Mouse (Mus musculus) cerebellum, adult 11-12 months (tissue): ENCODE results near the gene Ppp1r3c.

Source experiments
- DNase-seq: peaks from one replicate; pipeline ENCODE4 v3.0.0; 2022

Gene Ppp1r3c

GRCm38 (mm10) chr19:36716221-36716620 is 20.2 kb downstream of the Ppp1r3c start:
- DNase-seq: no peak

DNA sequence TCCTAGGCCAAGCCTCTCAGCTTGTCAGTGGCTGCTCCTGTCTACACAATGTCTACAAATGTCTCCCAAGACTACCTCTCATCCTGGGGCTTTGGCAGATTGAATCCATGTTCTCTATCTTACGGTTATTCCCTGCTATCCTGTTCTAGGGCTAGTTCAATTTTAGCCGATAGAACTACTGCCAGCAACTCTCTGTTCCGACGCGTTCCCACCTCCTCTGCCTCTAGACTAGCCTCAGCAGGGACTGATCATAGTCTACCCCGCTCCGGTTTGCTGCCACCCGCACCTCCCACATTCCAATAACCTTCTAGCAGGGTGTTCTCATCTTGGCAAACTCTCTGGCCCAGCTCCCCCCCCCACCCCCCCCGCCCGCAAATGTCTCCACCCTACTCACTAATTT is 20.9 kb downstream of the Ppp1r3c start:
- DNase-seq: no peak

- DNase-seq: no peak
Observed at GRCm38 (mm10) chr19:36714492-36714891, 22.0 kb downstream of the Ppp1r3c start.

- DNase-seq: no peak
Observed at GRCm38 (mm10) chr19:36713092-36713491, 23.4 kb downstream of the Ppp1r3c start.

- DNase-seq: no peak
Observed at GRCm38 (mm10) chr19:36706195-36706594, 30.3 kb downstream of the Ppp1r3c start.

DNA sequence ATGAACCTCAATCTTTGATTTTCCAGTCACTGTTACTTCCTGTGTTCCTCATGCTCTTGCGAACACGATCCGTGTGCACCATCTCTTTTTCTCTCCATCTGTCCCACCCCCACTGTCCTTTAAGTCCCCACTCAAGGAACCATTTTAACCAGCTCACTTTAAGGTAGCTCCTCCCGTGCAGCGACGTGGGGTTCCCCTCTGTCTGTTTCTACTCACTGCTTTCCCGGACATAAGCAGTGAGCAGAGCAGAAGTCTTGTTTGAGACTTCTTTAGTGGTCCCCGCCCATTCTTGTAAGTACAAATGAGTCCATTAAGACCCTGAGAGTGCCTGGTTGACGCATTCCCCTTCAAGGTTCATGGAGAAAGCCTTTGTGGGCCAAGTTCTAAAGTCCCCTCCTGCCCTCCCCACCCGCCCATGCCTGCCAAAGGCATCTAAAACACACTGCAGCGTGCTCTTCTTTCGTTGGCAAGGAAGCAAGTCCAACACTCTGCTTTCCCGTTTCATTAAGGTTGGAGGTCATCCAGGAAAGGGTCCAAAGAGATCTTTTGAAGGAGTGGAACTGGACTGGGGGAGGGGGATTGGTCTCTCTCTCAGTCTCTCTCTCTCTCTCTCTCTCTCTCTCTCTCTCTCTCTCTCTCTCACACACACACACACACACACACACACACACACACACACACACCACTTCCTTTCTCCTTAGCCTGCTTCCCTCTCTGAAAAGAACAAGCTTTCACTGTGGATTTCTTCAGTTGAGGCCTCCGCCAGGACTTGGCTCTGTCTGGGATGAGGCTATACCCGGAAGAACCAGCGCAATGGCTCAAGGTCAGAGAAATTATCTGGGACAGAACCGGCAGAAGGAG is 30.9 kb downstream of the Ppp1r3c start:
- no peak for DNase-seq

- no peak for DNase-seq
Observed at GRCm38 (mm10) chr19:36704763-36705162, 31.7 kb downstream of the Ppp1r3c start.

DNA sequence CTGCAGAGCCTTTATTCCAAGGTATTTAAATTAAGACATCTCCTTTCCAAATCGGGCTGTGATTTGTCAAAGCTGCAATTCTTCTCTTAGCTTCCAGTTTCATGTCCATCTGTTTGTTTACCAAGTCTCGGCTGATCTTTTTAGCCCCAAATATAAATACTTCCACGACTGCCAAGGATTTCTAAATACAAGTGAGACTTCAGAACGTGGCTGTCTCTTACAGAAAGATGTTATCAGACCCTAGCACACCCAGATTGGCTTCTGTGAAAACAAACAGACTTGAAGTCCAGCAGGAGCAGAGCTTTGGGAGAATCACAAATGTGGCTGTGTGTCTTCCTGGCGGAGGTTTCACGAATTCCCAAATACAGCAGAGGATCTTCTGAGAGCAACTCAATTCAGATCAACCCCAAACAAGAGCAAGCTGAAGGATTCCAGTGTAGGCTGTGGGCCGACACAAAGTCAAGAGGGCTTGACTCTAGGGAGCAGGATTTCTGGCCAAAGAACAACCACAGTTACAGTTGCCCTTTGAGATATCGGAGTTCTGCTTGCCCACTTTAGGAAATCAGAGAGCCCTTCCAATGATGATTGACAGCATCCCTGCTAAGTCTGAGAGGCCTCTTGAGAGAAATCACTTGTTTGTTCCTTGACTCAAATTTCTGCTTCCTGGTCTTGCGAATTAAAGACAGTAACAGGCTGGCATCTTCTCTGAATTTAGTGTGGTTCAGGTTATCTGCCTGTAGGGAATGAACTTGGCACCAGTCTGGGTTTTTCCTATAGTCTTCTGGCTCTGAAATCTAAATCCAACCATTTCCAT is 34.4 kb downstream of the Ppp1r3c start:
- DNase-seq: no peak

- DNase-seq: no peak
Observed at GRCm38 (mm10) chr19:36701366-36701765, 35.1 kb downstream of the Ppp1r3c start.

DNA sequence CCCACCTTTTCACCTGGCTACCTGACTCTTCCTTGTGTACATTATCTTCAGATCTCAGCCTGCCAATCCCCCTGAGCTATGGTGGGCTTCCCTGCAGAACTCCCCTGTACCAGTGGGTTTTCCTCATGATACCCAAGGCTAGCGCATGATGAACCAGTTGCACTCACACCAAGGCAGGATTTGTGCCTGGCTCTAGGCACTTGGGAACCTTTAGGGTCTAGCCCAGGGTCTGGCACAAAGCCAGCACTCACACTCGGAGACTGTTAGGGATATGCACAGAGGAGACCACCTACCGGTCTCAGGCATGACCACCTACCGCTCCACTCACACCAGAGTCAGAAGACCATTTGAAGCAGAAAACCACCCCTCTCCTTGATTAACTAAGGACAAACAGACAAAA is 35.5 kb downstream of the Ppp1r3c start:
- no peak for DNase-seq

DNA sequence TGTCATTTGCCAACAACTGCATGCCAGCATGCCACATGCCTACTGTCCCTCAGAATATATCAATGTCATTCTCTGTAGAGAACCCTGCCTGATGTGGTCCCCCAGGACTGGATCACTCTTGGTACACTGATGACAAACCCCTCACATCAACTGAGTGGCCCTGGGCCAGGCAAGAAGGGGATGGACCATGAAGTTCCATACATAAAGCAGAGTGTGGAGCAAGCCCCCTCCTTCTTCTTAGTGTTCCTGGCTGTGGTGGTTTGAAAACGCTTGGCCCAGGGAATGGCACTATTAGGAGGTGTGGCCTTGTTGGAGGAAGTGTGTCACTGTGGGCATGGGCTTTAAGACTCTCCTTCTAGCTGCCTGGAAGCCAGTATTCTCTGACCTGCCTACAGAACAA is 37.3 kb downstream of the Ppp1r3c start:
- DNase-seq: no peak

- no peak for DNase-seq
Observed at GRCm38 (mm10) chr19:36698200-36698599, 38.3 kb downstream of the Ppp1r3c start.

- no peak for DNase-seq
Observed at GRCm38 (mm10) chr19:36696601-36697122, 39.8 kb downstream of the Ppp1r3c start.

DNA sequence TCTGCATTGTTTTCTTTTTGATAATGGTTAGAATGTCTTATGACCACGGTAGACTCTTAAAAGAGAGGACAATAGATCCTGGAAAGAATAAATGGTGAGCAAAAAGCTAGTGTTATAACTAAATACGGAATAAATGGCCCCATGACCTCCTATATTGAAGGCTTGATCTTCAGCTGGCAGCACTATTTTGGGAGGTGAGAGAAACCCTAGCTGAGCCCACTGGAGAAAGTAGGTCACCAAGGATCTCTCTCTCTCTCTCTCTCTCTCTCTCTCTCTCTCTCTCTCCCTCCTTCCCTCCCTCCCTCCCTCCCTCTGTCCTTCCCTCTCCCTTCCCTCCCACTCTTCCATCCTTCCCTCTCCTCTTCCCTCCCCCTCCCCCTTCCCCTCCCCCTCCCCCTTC is 42.9 kb downstream of the Ppp1r3c start:
- DNase-seq: no peak

DNA sequence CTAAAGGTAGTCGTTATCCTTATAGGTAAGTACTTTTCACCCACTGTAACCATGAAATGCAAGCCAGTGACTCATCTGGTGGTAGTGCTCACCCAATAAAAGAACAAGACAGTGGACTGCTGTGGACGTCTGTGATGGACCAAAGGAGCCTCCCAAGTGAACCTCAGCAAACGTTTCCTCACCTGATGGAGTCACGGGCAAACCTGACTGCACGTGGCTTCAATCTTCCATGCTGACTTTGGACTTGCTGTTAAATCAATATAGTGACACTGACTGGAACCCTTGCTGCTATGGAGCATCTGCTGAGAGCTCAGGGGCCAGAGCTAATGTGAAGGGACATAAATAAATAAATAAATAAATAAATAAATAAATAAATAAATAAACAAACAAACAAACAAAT is 44.5 kb downstream of the Ppp1r3c start:
- DNase-seq: no peak

- no peak for DNase-seq
Observed at GRCm38 (mm10) chr19:36691245-36691644, 45.2 kb downstream of the Ppp1r3c start.

GRCm38 (mm10) chr19:36689205-36689604 is 47.2 kb downstream of the Ppp1r3c start:
- no peak for DNase-seq

GRCm38 (mm10) chr19:36687843-36688637 is 48.4 kb downstream of the Ppp1r3c start:
- DNase-seq: no peak

DNA sequence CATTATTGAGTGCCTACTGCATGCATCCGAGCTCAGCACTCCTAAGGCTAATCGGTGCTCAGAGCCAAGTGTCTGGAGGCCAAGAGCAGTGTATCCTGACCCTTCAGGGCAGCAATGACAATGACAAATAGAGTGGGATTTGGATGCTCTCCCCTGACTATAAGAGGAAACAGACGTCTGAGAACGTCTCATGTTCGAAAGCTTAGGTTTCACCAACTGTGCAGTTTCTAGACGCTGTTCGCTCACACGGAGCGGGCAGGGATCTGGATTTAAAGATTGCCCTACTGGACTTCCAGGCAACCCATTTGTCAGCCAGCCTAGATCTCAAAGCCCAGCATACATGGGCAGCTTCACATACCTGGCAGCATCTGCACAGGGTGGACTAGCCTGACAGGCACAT is 49.4 kb downstream of the Ppp1r3c start:
- DNase-seq: no peak

DNA sequence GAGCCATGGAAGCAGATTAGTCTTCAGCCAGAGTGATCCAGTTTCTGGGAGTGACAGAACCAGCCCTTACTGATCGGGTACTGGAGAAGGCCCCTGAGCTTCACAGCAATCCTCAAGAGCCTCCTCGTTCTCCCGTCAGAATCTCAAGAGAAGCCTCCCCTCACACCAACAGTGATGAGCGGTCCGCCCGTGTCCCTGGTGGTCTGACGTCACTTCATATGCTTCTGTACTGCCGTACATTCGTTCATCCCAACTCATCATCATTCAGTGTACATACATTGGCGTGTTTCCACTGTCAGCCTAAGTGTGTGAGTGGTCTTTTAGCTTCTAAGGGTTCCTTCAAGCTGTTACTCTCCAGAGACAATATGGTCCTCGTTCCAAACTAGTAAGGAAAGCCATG is 50.4 kb downstream of the Ppp1r3c start:
- no peak for DNase-seq

DNA sequence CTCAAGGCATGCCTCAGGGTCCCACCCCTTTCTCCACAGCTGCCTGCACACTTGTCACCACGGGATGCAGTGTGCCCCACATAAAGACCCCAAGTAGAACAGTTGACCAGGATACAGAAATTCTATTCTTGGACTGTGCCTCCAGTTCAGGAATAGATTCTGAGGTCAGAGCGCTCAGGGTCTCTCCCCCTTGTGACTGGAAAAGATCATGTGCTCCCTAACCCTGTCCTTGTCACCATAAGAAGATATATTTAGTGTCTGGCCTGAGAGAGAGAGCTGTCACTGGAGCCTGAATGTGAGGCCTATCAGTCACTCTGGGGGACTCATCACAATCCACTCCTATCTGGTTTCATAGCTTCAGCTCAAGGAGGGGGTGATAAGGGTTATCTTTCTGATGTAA is 53.9 kb downstream of the Ppp1r3c start:
- DNase-seq: no peak
